Mouse (Mus musculus): ENCODE data around the gene Erich3. TPM values are rescaled to one million over a fixed set of nuclear protein-coding genes. Genes with fewer than 3 reads are reported as not detected.

Gene Erich3
- polyA plus RNA-seq, 1 experiment: 11.7 TPM

GRCm38 (mm10) chr3:154700735-154701134, 37.1 kb downstream of the Erich3 start:
- Histone ChIP-seq H3K4me3 (replicated peaks; ENCODE audit: insufficient read depth, low read depth, low read length) (no peak overlapping the region), H3K27ac (ENCODE audit: insufficient read depth, low read length) (no peak overlapping the region), H3K27me3 (ENCODE audit: control insufficient read depth, insufficient read depth, low read length) (no peaks in the 10 kb centered on the region), H3K4me1 (ENCODE audit: control insufficient read depth, insufficient read depth, low read length) (0 out of 2 replicates have a peak, but pooled peaks cover 2% of the 10 kb centered on the region)
- TF ChIP-seq POLR2A (IDR thresholded peaks at IDR 0.05; ENCODE audit: borderline replicate concordance, insufficient read depth, low read length): no peak
- TF ChIP-seq CTCF (IDR thresholded peaks at IDR 0.05; ENCODE audit: borderline replicate concordance, insufficient read depth, low read depth, low read length): no peak
- no peak for DNase-seq
- 57% methylated on average over 2 of the region's 2 CpGs for WGBS

- no peak overlapping the region for H3K27ac ChIP-seq (ENCODE audit: insufficient read depth, low read length)
- 78% methylated on average over 6 of the region's 6 CpGs for WGBS
- H3K4me3 ChIP-seq (replicated peaks; ENCODE audit: insufficient read depth, low read depth, low read length): no peak overlapping the region
- H3K4me1 ChIP-seq (ENCODE audit: control insufficient read depth, insufficient read depth, low read length): 0 out of 2 replicates have a peak, but pooled peaks cover 2% of the 10 kb centered on the region
- H3K27me3 ChIP-seq (ENCODE audit: control insufficient read depth, insufficient read depth, low read length): no peaks in the 10 kb centered on the region
- no peak for TF ChIP-seq CTCF (IDR thresholded peaks at IDR 0.05; ENCODE audit: borderline replicate concordance, insufficient read depth, low read depth, low read length)
- TF ChIP-seq POLR2A (IDR thresholded peaks at IDR 0.05; ENCODE audit: borderline replicate concordance, insufficient read depth, low read length): no peak
- no peak for DNase-seq
These were observed 41.1 kb downstream of the Erich3 start for GRCm38 (mm10) chr3:154704755-154705154.

GRCm38 (mm10) chr3:154708150-154708549, 44.5 kb downstream of the Erich3 start:
- DNase-seq: no peak
- no peaks in the 10 kb centered on the region for H3K4me1 ChIP-seq (ENCODE audit: control insufficient read depth, insufficient read depth, low read length)
- no peak overlapping the region for H3K4me3 ChIP-seq (replicated peaks; ENCODE audit: insufficient read depth, low read depth, low read length)
- WGBS: 92% methylated on average over 3 of the region's 3 CpGs
- H3K27ac ChIP-seq (ENCODE audit: insufficient read depth, low read length): no peak overlapping the region
- TF ChIP-seq CTCF (IDR thresholded peaks at IDR 0.05; ENCODE audit: borderline replicate concordance, insufficient read depth, low read depth, low read length) (no peak), POLR2A (IDR thresholded peaks at IDR 0.05; ENCODE audit: borderline replicate concordance, insufficient read depth, low read length) (no peak)
- H3K27me3 ChIP-seq (ENCODE audit: control insufficient read depth, insufficient read depth, low read length): no peaks in the 10 kb centered on the region

- TF ChIP-seq CTCF (IDR thresholded peaks at IDR 0.05; ENCODE audit: borderline replicate concordance, insufficient read depth, low read depth, low read length) (no peak), POLR2A (IDR thresholded peaks at IDR 0.05; ENCODE audit: borderline replicate concordance, insufficient read depth, low read length) (no peak)
- no peak overlapping the region for H3K27ac ChIP-seq (ENCODE audit: insufficient read depth, low read length)
- WGBS: 10% methylated on average over 7 of the region's 7 CpGs
- H3K4me3 ChIP-seq (replicated peaks; ENCODE audit: insufficient read depth, low read depth, low read length): no peak overlapping the region
- H3K27me3 ChIP-seq (ENCODE audit: control insufficient read depth, insufficient read depth, low read length): no peaks in the 10 kb centered on the region; the same call in 1 of the 2 replicates
- peak; percentile 67 to 81 for DNase-seq
- no peaks in the 10 kb centered on the region; the same call in 1 of the 2 replicates for H3K4me1 ChIP-seq (ENCODE audit: control insufficient read depth, insufficient read depth, low read length)
These were observed 59.5 kb downstream of the Erich3 start for GRCm38 (mm10) chr3:154723198-154723597.

GRCm38 (mm10) chr3:154731431-154731830, 67.8 kb downstream of the Erich3 start:
- no peak for TF ChIP-seq POLR2A (IDR thresholded peaks at IDR 0.05; ENCODE audit: borderline replicate concordance, insufficient read depth, low read length)
- no peak for TF ChIP-seq CTCF (IDR thresholded peaks at IDR 0.05; ENCODE audit: borderline replicate concordance, insufficient read depth, low read depth, low read length)
- 76% methylated on average over 10 of the region's 10 CpGs for WGBS
- no peaks in the 10 kb centered on the region for H3K27me3 ChIP-seq (ENCODE audit: control insufficient read depth, insufficient read depth, low read length)
- no peak for DNase-seq
- H3K4me1 ChIP-seq (ENCODE audit: control insufficient read depth, insufficient read depth, low read length): no peaks in the 10 kb centered on the region
- no peak overlapping the region for H3K27ac ChIP-seq (ENCODE audit: insufficient read depth, low read length)
- H3K4me3 ChIP-seq (replicated peaks; ENCODE audit: insufficient read depth, low read depth, low read length): no peak overlapping the region

- TF ChIP-seq POLR2A (IDR thresholded peaks at IDR 0.05; ENCODE audit: borderline replicate concordance, insufficient read depth, low read length): no peak
- no peak for TF ChIP-seq CTCF (IDR thresholded peaks at IDR 0.05; ENCODE audit: borderline replicate concordance, insufficient read depth, low read depth, low read length)
- WGBS: 82% methylated on average over 5 of the region's 5 CpGs
These were observed 77.8 kb downstream of the Erich3 start for GRCm38 (mm10) chr3:154741496-154741895.

GRCm38 (mm10) chr3:154742927-154743326, 79.3 kb downstream of the Erich3 start:
- no peaks in the 10 kb centered on the region for H3K27me3 ChIP-seq (ENCODE audit: control insufficient read depth, insufficient read depth, low read length)
- H3K4me3 ChIP-seq (replicated peaks; ENCODE audit: insufficient read depth, low read depth, low read length): no peak overlapping the region
- TF ChIP-seq CTCF (IDR thresholded peaks at IDR 0.05; ENCODE audit: borderline replicate concordance, insufficient read depth, low read depth, low read length) (no peak), POLR2A (IDR thresholded peaks at IDR 0.05; ENCODE audit: borderline replicate concordance, insufficient read depth, low read length) (no peak)
- no peak for DNase-seq
- no peak overlapping the region for H3K27ac ChIP-seq (ENCODE audit: insufficient read depth, low read length)
- H3K4me1 ChIP-seq (ENCODE audit: control insufficient read depth, insufficient read depth, low read length): no peaks in the 10 kb centered on the region
- WGBS: 47% methylated on average over 5 of the region's 5 CpGs

More at GRCm38 (mm10) chr3:154741496-154741895, 77.8 kb downstream of the Erich3 start:
- Histone ChIP-seq H3K27ac (ENCODE audit: insufficient read depth, low read length) (no peak overlapping the region), H3K27me3 (ENCODE audit: control insufficient read depth, insufficient read depth, low read length) (no peaks in the 10 kb centered on the region), H3K4me1 (ENCODE audit: control insufficient read depth, insufficient read depth, low read length) (no peaks in the 10 kb centered on the region), H3K4me3 (replicated peaks; ENCODE audit: insufficient read depth, low read depth, low read length) (no peak overlapping the region)
- DNase-seq: no peak

- Histone ChIP-seq H3K4me3 (replicated peaks; ENCODE audit: insufficient read depth, low read depth, low read length) (no peak overlapping the region), H3K27ac (ENCODE audit: insufficient read depth, low read length) (no peak overlapping the region), H3K27me3 (ENCODE audit: control insufficient read depth, insufficient read depth, low read length) (no peaks in the 10 kb centered on the region), H3K4me1 (ENCODE audit: control insufficient read depth, insufficient read depth, low read length) (no peaks in the 10 kb centered on the region)
- 96% methylated on average over 2 of the region's 2 CpGs for WGBS
- no peak for TF ChIP-seq CTCF (IDR thresholded peaks at IDR 0.05; ENCODE audit: borderline replicate concordance, insufficient read depth, low read depth, low read length)
- no peak for TF ChIP-seq POLR2A (IDR thresholded peaks at IDR 0.05; ENCODE audit: borderline replicate concordance, insufficient read depth, low read length)
- DNase-seq: no peak
These were observed 80.7 kb downstream of the Erich3 start for GRCm38 (mm10) chr3:154744317-154744716.
